Mouse (Mus musculus) testis, adult 10 weeks (tissue): ENCODE results near the gene Zfp775. TPM values are rescaled to one million over a fixed set of nuclear protein-coding genes. Genes with fewer than 3 reads are reported as not detected.

Experiments
- polyA plus RNA-seq: library from polyadenylated mRNA; stranded (reverse); fragments of 350-450 nt; fragmentation: Illumina TruSeq; extraction: RNeasy Lipid Tissue Mini Kit (QIAGEN cat#74804); gene quantifications from one replicate; pipeline ENCODE4 v1.2.3, GENCODE M21; 2014; ENCODE audit warnings: low read depth, low replicate concordance

Zfp775 gene
- 0.14 TPM for polyA plus RNA-seq

GRCm38 (mm10) chr6:48601271-48602079, at the start of gene Zfp775:
Zfp775 (plus strand) TSS chr6:48602063.

DNA sequence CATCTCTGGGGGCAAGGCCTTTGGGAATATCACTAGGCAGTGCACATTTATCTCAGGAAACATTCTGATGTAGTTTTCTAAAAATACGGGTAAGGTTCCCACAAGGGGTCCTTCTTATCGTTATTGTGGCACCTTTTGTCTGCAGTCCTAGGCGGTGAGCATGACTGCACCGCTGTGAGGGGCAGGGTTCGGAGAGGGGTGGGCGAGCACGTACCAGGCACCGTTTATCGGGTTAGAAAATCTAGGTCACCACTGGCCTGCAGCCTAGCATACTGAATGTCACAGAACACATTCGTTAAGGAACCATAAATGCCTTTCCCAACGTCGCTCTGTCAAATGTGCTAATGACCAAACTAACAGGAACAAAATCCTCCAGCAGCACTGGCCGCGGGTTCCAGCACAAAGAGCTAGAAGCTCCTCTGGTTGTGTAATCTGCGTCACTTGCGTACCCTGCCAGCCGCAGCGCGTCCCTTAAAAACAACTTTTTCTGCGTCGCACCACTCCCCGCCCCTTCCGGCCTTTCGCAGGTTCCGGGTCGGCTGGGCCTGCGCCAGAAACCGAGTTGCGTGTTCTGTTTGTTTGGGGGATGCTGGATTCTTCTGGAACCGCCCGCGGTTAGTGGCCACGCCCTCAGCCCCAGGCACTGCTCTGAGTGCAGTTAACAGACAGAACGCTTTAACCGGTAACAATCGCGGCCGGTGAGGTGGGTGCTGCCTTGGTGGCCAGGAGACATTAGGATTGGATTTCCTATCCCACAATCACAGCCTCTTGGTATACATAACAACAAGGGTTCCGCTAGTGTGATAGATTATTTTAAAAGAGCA, 47.4 kb upstream of the Zfp775 start, which contains the start of gene Lrrc61:
TSS of gene Lrrc61 (plus strand) at position 517 of the 824 bp plus-strand sequence.

GRCm38 (mm10) chr6:48572572-48573061, 29.2 kb upstream of the Zfp775 start, which contains the start of gene Rarres2:
Rarres2 (minus strand) TSS chr6:48572789.

GRCm38 (mm10) chr6:48589194-48589750, 12.6 kb upstream of the Zfp775 start, which contains the start of gene Gm45021:
Gm45021 (plus strand) TSS chr6:48589610.

DNA sequence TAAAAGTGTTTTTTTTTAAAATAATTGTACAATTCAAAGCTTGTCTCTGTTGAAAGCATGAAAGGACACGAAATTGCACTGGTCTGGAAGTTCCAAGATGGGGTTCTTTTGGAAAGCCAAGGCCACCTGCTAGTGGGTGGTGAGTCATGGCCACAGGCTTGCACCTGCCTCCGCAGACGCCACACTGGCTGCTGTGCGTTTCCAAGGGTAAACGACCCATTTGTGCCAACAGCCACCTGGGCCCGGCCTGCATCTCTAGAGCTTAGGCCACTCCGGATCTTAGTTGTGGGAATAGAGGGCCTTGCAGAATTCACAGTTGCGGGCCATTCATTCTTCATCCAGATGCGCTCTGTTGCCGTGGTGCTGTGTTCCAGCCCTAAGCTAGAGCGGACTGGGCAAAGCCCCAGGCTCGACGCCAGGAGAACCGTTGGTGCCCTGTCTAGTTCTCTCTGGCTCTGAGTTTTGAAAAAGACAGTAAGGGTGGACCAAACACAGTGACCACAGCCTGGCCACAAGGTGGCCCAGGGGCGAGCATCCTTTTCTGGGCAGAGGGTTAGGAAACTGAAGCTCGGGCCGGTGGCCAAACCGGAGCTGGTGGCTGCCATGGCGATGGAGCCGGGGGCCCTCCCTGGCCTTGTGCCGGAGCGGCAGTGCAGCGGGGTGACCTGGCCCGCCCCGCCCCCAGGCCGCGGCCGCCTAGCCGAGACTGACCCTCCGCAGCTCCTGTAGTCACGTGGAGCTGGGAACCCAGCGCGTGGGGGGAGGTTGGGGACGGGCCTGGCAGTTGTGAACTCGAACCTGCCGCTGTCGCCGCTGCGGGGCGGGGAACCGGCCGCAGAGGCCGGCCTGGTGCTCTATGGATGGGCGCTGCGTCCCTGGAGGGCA, 8.5 kb upstream of the Zfp775 start, which contains the start of the genes Repin1 and Gm44965:
TSS of gene Repin1 (plus strand) at position 726 of the 885 bp plus-strand sequence.
TSS of gene Gm44965 (plus strand) at position 784 of the 885 bp plus-strand sequence.

GRCm38 (mm10) chr6:48626464-48626863, 24.6 kb downstream of the Zfp775 start, which contains the start of gene AI854703:
AI854703 (plus strand) TSS chr6:48626764.

DNA sequence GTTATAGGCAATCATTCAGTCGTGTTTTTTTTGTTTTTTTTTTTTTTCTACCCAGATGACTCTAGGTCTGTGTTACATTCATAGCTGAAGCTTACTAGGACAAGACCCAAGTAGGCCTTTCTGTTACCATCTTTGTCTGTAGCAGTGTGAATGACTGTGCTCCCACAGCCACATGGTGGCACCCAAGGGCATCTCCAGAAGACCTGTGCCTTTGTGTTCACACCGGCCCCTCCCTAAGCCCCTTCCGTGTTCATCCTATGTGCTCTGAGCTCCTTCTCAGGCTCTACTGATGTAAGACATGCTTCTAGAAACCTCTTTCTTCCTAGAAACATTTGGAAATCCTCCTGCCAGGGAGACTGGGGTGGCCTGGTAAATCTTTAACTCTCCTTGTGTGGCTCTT, 45.1 kb downstream of the Zfp775 start, which contains the start of gene Gimap8:
TSS of gene Gimap8 (plus strand) at position 240 of the 400 bp plus-strand sequence.

Other genes with a start within 250 kb of the Zfp775 start
- gene Krba1, start 206.5 kb upstream of the Zfp775 start, polyA plus RNA-seq: 9.1 TPM
- 0.83 TPM for gene Zfp467, start 156.2 kb upstream of the Zfp775 start, polyA plus RNA-seq
- gene Sspo, start 153.8 kb upstream of the Zfp775 start, polyA plus RNA-seq: not detected
- gene Atp6v0e2, start 64.4 kb upstream of the Zfp775 start, polyA plus RNA-seq: 9.1 TPM
- gene Lrrc61, start 47.3 kb upstream of the Zfp775 start, polyA plus RNA-seq: 16.8 TPM
- 2.2 TPM for gene Rarres2, start 29.3 kb upstream of the Zfp775 start, polyA plus RNA-seq
- not detected for gene Gm45021, start 12.5 kb upstream of the Zfp775 start, polyA plus RNA-seq
- gene Repin1, start 8.2 kb upstream of the Zfp775 start, polyA plus RNA-seq: 3.5 TPM
- not detected for gene Gm44965, start 8.1 kb upstream of the Zfp775 start, polyA plus RNA-seq
- gene AI854703, start 24.7 kb downstream of the Zfp775 start, polyA plus RNA-seq: 0.06 TPM
- gene Gimap8, start 45.2 kb downstream of the Zfp775 start, polyA plus RNA-seq: 0.24 TPM
- gene Gimap9, start 74.1 kb downstream of the Zfp775 start, polyA plus RNA-seq: 0.50 TPM
- gene Gimap4, start 82.5 kb downstream of the Zfp775 start, polyA plus RNA-seq: 2.3 TPM
- 1.6 TPM for gene Gimap6, start 106.2 kb downstream of the Zfp775 start, polyA plus RNA-seq
- not detected for gene Gm28053, start 116.5 kb downstream of the Zfp775 start, polyA plus RNA-seq
- gene Gimap7, start 116.6 kb downstream of the Zfp775 start, polyA plus RNA-seq: not detected
- not detected for gene Gimap1, start 137.0 kb downstream of the Zfp775 start, polyA plus RNA-seq
- 0.28 TPM for gene Gimap5, start 144.1 kb downstream of the Zfp775 start, polyA plus RNA-seq
- gene Gimap3, start 168.8 kb downstream of the Zfp775 start, polyA plus RNA-seq: 0.25 TPM
- gene Tmem176a, start 238.9 kb downstream of the Zfp775 start, polyA plus RNA-seq: 14.7 TPM
- 7.9 TPM for gene Tmem176b, start 239.4 kb downstream of the Zfp775 start, polyA plus RNA-seq